In genomic region chr2:28607341-28608165, GRCm38 (mm10) we compare ENCODE assay signal across 21 mouse cellular contexts. TPM values are rescaled to one million over a fixed set of nuclear protein-coding genes. Genes with fewer than 3 reads are reported as not detected.
DNase-seq lines count a peak whose midpoint lies in the region; ATAC-seq and TF ChIP-seq lines count a peak whose summit lies in the region.
"Had no signal": no experiment of that assay in that cellular context is flagged by ENCODE, and none has a peak within 500 bp of the region (broad histone marks: within the 10 kb centered on the region; RNA-seq: fewer than 3 reads in every experiment).

No protein-coding gene starts in this region.

- H3K4me2 ChIP-seq in limb, embryonic 13.5 days (replicated peaks) = no peak overlapping the region
- no peak overlapping the region; the same call in 1 of the 2 replicates for H3K4me2 ChIP-seq in liver, embryonic 16.5 days (ENCODE audit: low read depth, low read length)
- H3K4me2 ChIP-seq: kidney, embryonic 15.5 days; neural tube, embryonic 12.5 days had no signal

- H3K36me3 ChIP-seq in limb, embryonic 13.5 days = no peaks in the 10 kb centered on the region
- no peaks in the 10 kb centered on the region for H3K36me3 ChIP-seq in limb, embryonic 10.5 days
- H3K36me3 ChIP-seq in G1E (replicated peaks) = peaks cover 62% of the 10 kb centered on the region
- peaks cover 78% of the 10 kb centered on the region for H3K36me3 ChIP-seq in erythroblast, embryonic 14.5 days (ENCODE audit: control insufficient read depth)
- H3K36me3 ChIP-seq in liver, embryonic 16.5 days (ENCODE audit: control insufficient read depth, insufficient read depth) = peaks cover 39% of the 10 kb centered on the region
- H3K36me3 ChIP-seq: kidney, embryonic 15.5 days; neural tube, embryonic 12.5 days had no signal

- WGBS in limb, embryonic 13.5 days = 39% methylated on average over 10 of the region's 10 CpGs
- 41% methylated on average over 10 of the region's 10 CpGs for WGBS in limb, embryonic 10.5 days
- WGBS in liver, embryonic 16.5 days (ENCODE audit: insufficient replicate concordance) = 33% methylated on average over 10 of the region's 10 CpGs

- intact Hi-C loops in left cerebral cortex, postnatal 36 days (cut with DNase I) = no loop called here

- no peaks in the 10 kb centered on the region for H3K9me3 ChIP-seq in limb, embryonic 13.5 days
- no peaks in the 10 kb centered on the region for H3K9me3 ChIP-seq in limb, embryonic 10.5 days (replicated peaks)
- H3K9me3 ChIP-seq in G1E (replicated peaks) = no peaks in the 10 kb centered on the region
- H3K9me3 ChIP-seq in erythroblast, embryonic 14.5 days (ENCODE audit: control insufficient read depth, low read length) = peaks cover 6% of the 10 kb centered on the region
- no peaks in the 10 kb centered on the region for H3K9me3 ChIP-seq in liver, embryonic 16.5 days (replicated peaks; ENCODE audit: control insufficient read depth, low read length)
- H3K9me3 ChIP-seq: kidney, embryonic 15.5 days; neural tube, embryonic 12.5 days had no signal

- H3K27me3 ChIP-seq in limb, embryonic 13.5 days = no peaks in the 10 kb centered on the region
- H3K27me3 ChIP-seq in limb, embryonic 10.5 days (ENCODE audit: low read depth, poor library complexity, severe bottlenecking) = no peaks in the 10 kb centered on the region
- no peaks in the 10 kb centered on the region for H3K27me3 ChIP-seq in G1E (ENCODE audit: insufficient read depth, low read length)
- H3K27me3 ChIP-seq in erythroblast, embryonic 14.5 days (ENCODE audit: control insufficient read depth) = no peaks in the 10 kb centered on the region; the same call in 1 of the 2 replicates
- no peaks in the 10 kb centered on the region for H3K27me3 ChIP-seq in liver, embryonic 16.5 days (ENCODE audit: control insufficient read depth, insufficient read depth, low read depth, low read length)
- H3K27me3 ChIP-seq: kidney, embryonic 15.5 days; neural tube, embryonic 12.5 days had no signal

- no peak overlapping the region; the same call in 1 of the 2 replicates for H3K9ac ChIP-seq in limb, embryonic 13.5 days
- H3K9ac ChIP-seq in liver, embryonic 16.5 days (ENCODE audit: low read depth, low read length) = peak overlapping the region; percentile 40; the same call in 1 of the 2 replicates
- H3K9ac ChIP-seq: kidney, embryonic 15.5 days; neural tube, embryonic 12.5 days had no signal

- H3K4me1 ChIP-seq in limb, embryonic 13.5 days = peaks cover 15% of the 10 kb centered on the region
- peaks cover 15% of the 10 kb centered on the region for H3K4me1 ChIP-seq in limb, embryonic 10.5 days
- H3K4me1 ChIP-seq in G1E (ENCODE audit: insufficient read depth, low read depth, low read length) = peaks cover 85% of the 10 kb centered on the region
- peaks cover 88% of the 10 kb centered on the region for H3K4me1 ChIP-seq in erythroblast, embryonic 14.5 days (ENCODE audit: control insufficient read depth)
- peaks cover 71% of the 10 kb centered on the region for H3K4me1 ChIP-seq in liver, embryonic 16.5 days (ENCODE audit: control insufficient read depth, low read depth, low read length)
- H3K4me1 ChIP-seq: neural tube, embryonic 12.5 days had no signal

- no peak overlapping the region for H3K27ac ChIP-seq in limb, embryonic 13.5 days
- H3K27ac ChIP-seq in limb, embryonic 10.5 days = no peak overlapping the region
- peak overlapping the region; percentile 73 for H3K27ac ChIP-seq in liver, embryonic 16.5 days (ENCODE audit: low read length)
- H3K27ac ChIP-seq: kidney, embryonic 15.5 days; neural tube, embryonic 12.5 days had no signal

- no peak overlapping the region for H3K4me3 ChIP-seq in limb, embryonic 13.5 days
- H3K4me3 ChIP-seq in limb, embryonic 10.5 days = no peak overlapping the region
- peak overlapping the region; percentile 49; the same call in 1 of the 2 replicates for H3K4me3 ChIP-seq in G1E (ENCODE audit: low read depth, low read length)
- H3K4me3 ChIP-seq in erythroblast, embryonic 14.5 days (replicated peaks) = peak overlapping the region; percentile 19
- no peak overlapping the region for H3K4me3 ChIP-seq in liver, embryonic 16.5 days (ENCODE audit: low read depth, low read length)
- H3K4me3 ChIP-seq: kidney, embryonic 15.5 days; neural tube, embryonic 12.5 days had no signal

- ATAC-seq in limb, embryonic 13.5 days (ENCODE audit: low FRiP score, low read depth) = 0 out of 2 replicates have a peak, but pooled peaks have one; percentile 32
- ATAC-seq in G1E (ENCODE audit: extremely low read depth, insufficient number of reproducible peaks, low FRiP score, poor library complexity, severe bottlenecking) = 0 out of 2 replicates have a peak, but pooled peaks have one; percentile 23
- ATAC-seq in liver, embryonic 16.5 days (ENCODE audit: low read depth) = peak; percentile 59
- ATAC-seq: hindbrain, embryonic 16.5 days had no signal

- no peak for TF ChIP-seq CTCF in G1E (IDR thresholded peaks at IDR 0.05; ENCODE audit: low read depth, low read length)

- no peak for DNase-seq in limb, embryonic 10.5 days (ENCODE audit: low spot score)
- DNase-seq in G1E (ENCODE audit: low spot score) = no peak
- DNase-seq in B cell, adult 2 months = no peak
- DNase-seq in left cerebral cortex, postnatal 36 days (ENCODE audit: low spot score in 2 of 2) = no peak
- DNase-seq in spleen, postnatal 14 days (ENCODE audit: low spot score in 2 of 2) = no peak
- DNase-seq: cerebellum, adult 18-20 months; heart, adult 18-20 months; heart, postnatal 14 days; left cerebral cortex, postnatal 4 days; thymus, postnatal 36 days had no signal

RNA-seq across cellular contexts. Expression of gene Gfi1b, which starts 14.2 kb away (rescaled TPM):
- 0.65 and 0.98 TPM in 2 replicates for polyA plus RNA-seq in limb, embryonic 13.5 days (2015; fragmentation: Nextera tagmentation; extraction: Ambion mirVana)
- polyA plus RNA-seq in limb, embryonic 10.5 days (2016; fragmentation: Nextera tagmentation; extraction: Ambion mirVana) = 3.5 and 4.2 TPM in 2 replicates
- total RNA-seq in G1E (2014; fragmentation: Nextera tagmentation) = 537 and 588 TPM in 2 replicates
- 104 and 131 TPM in 2 replicates for total RNA-seq in G1E (2017)
- polyA plus RNA-seq in G1E (2012) = 649 and 739 TPM in 2 replicates
- 35.4 and 47.5 TPM in 2 replicates for polyA plus RNA-seq in erythroblast, embryonic 14.5 days (2012)
- 88.7 and 89.4 TPM in 2 replicates for polyA plus RNA-seq in liver, embryonic 16.5 days (2015; fragmentation: Nextera tagmentation; extraction: Ambion mirVana)
- total RNA-seq in left cerebral cortex, postnatal 36 days (2021) = not detected
- total RNA-seq: adrenal gland, adult 18-20 months; heart, adult 18-20 months; heart, postnatal 14 days; layer of hippocampus, postnatal 10 days; left cerebral cortex, postnatal 4 days; midbrain, postnatal 0 days had no signal
- polyA plus RNA-seq: C2C12; hindbrain, embryonic 16.5 days; midbrain, postnatal 0 days had no signal

RNA-seq across cellular contexts. Expression of gene Gtf3c5, which starts 24.0 kb away (rescaled TPM):
- 53.4 and 53.5 TPM in 2 replicates for polyA plus RNA-seq in limb, embryonic 13.5 days (2015; fragmentation: Nextera tagmentation; extraction: Ambion mirVana)
- polyA plus RNA-seq in limb, embryonic 10.5 days (2016; fragmentation: Nextera tagmentation; extraction: Ambion mirVana) = 69.9 and 71.6 TPM in 2 replicates
- total RNA-seq in G1E (2014; fragmentation: Nextera tagmentation) = 60.2 and 60.9 TPM in 2 replicates
- 16.6 and 19.0 TPM in 2 replicates for total RNA-seq in G1E (2017)
- polyA plus RNA-seq in G1E (2012) = 19.6 and 26.0 TPM in 2 replicates
- 1.8 and 2.1 TPM in 2 replicates for polyA plus RNA-seq in erythroblast, embryonic 14.5 days (2012)
- 12.1 TPM in 2 replicates for polyA plus RNA-seq in liver, embryonic 16.5 days (2015; fragmentation: Nextera tagmentation; extraction: Ambion mirVana)
- total RNA-seq in left cerebral cortex, postnatal 36 days (2021) = 10 to 100 TPM; 17.9 to 18.6 TPM

RNA-seq across cellular contexts. Expression of gene Tsc1, which starts 33.5 kb away (rescaled TPM):
- polyA plus RNA-seq in limb, embryonic 13.5 days (2015; fragmentation: Nextera tagmentation; extraction: Ambion mirVana) = 21.2 and 23.2 TPM in 2 replicates
- polyA plus RNA-seq in limb, embryonic 10.5 days (2016; fragmentation: Nextera tagmentation; extraction: Ambion mirVana) = 24.2 and 26.9 TPM in 2 replicates
- total RNA-seq in G1E (2014; fragmentation: Nextera tagmentation) = 35.7 and 39.0 TPM in 2 replicates
- 22.1 and 26.6 TPM in 2 replicates for total RNA-seq in G1E (2017)
- polyA plus RNA-seq in G1E (2012) = 3.5 and 5.8 TPM in 2 replicates
- polyA plus RNA-seq in erythroblast, embryonic 14.5 days (2012) = 0.56 and 0.79 TPM in 2 replicates
- 9.6 and 9.8 TPM in 2 replicates for polyA plus RNA-seq in liver, embryonic 16.5 days (2015; fragmentation: Nextera tagmentation; extraction: Ambion mirVana)
- 10 to 100 TPM; 48.4 to 60.7 TPM for total RNA-seq in left cerebral cortex, postnatal 36 days (2021)

RNA-seq across cellular contexts. Expression of gene Cel, which starts 44.4 kb away (rescaled TPM):
- polyA plus RNA-seq in limb, embryonic 13.5 days (2015; fragmentation: Nextera tagmentation; extraction: Ambion mirVana) = 0.11 TPM in 1 of 2 replicates, not detected in the other
- not detected in 2 replicates for polyA plus RNA-seq in limb, embryonic 10.5 days (2016; fragmentation: Nextera tagmentation; extraction: Ambion mirVana)
- total RNA-seq in G1E (2014; fragmentation: Nextera tagmentation) = not detected in 2 replicates
- total RNA-seq in G1E (2017) = not detected in 2 replicates
- polyA plus RNA-seq in G1E (2012) = not detected in 2 replicates
- not detected in 2 replicates for polyA plus RNA-seq in erythroblast, embryonic 14.5 days (2012)
- polyA plus RNA-seq in liver, embryonic 16.5 days (2015; fragmentation: Nextera tagmentation; extraction: Ambion mirVana) = 1.6 and 9.7 TPM in 2 replicates
- total RNA-seq in left cerebral cortex, postnatal 36 days (2021) = not detected
- total RNA-seq: adrenal gland, adult 18-20 months; heart, adult 18-20 months; heart, postnatal 14 days; layer of hippocampus, postnatal 10 days; left cerebral cortex, postnatal 4 days; midbrain, postnatal 0 days had no signal
- polyA plus RNA-seq: C2C12; forebrain, embryonic 11.5 days; hindbrain, embryonic 16.5 days; midbrain, postnatal 0 days; neural tube, embryonic 12.5 days had no signal

Comparison
In these comparisons a context has a peak if more than half of its experiments do, and no peak if none do; other contexts are left out.
1. H3K4me3 ChIP-seq: peak in G1E (single experiment) and erythroblast, embryonic 14.5 days (single experiment); none in limb, embryonic 13.5 days (single experiment), limb, embryonic 10.5 days (single experiment) and liver, embryonic 16.5 days (single experiment).
2. Peak in every context shown above with its lines, with median percentiles within 50 percentile points of each other: ATAC-seq.